Mouse (Mus musculus) spleen, adult 2 months (tissue): ENCODE results near the gene Klk10. TPM values are rescaled to one million over a fixed set of nuclear protein-coding genes. Genes with fewer than 3 reads are reported as not detected.

Experiments
- DNase-seq, 2 experiments: peaks; one replicate each; pipeline versions ENCODE4 v3.0.0 to v3.0.0-alpha.2; 2012 to 2021; ENCODE audit warnings: low spot score in 2 of 2, low read depth in 1 of 2
- H3K27ac ChIP-seq: fragments of 200-500 bp; 2 replicates; pipeline ENCODE4 v1.5.1; 2012; ENCODE audit warnings: low read length, inconsistent platforms; ENCODE audit not compliant: insufficient read depth
- H3K27me3 ChIP-seq: fragments of 200-500 bp; 2 replicates; pipeline ENCODE4 v1.6.1; 2012; ENCODE audit warnings: mild to moderate bottlenecking, moderate library complexity, low read length, inconsistent platforms; ENCODE audit not compliant: control insufficient read depth, insufficient read depth
- H3K36me3 ChIP-seq: fragments of 200-500 bp; 2 replicates; pipeline ENCODE4 v1.6.1; 2012; ENCODE audit warnings: mild to moderate bottlenecking, low read length, inconsistent platforms; ENCODE audit not compliant: control insufficient read depth, insufficient read depth
- H3K4me1 ChIP-seq: fragments of 200-500 bp; 2 replicates; pipeline ENCODE4 v1.6.1; 2011; ENCODE audit warnings: inconsistent platforms; ENCODE audit not compliant: control insufficient read depth, insufficient read depth, insufficient read length
- H3K4me3 ChIP-seq: fragments of 200-500 bp; 2 replicates; pipeline ENCODE4 v1.5.1; 2011; ENCODE audit warnings: mild to moderate bottlenecking, inconsistent platforms; ENCODE audit not compliant: insufficient read depth, insufficient read length; ENCODE audit errors: extremely low read depth
- CTCF ChIP-seq: fragments of 200-500 bp; IDR thresholded peaks from 2 replicates; pipeline ENCODE4 v1.5.1; 2011; ENCODE audit warnings: mild to moderate bottlenecking, inconsistent platforms; ENCODE audit not compliant: insufficient read depth, insufficient read length, insufficient replicate concordance; ENCODE audit errors: extremely low read depth
- POLR2A ChIP-seq: fragments of 200-500 bp; IDR thresholded peaks from 2 replicates; pipeline ENCODE4 v1.6.1; 2011; ENCODE audit warnings: low read depth, low read length, inconsistent platforms
- WGBS: fragments of 180-500 bp; shearing (Covaris S2); methylation state at CpG from one replicate; pipeline ENCODE4 v1.1.7; 2018; 5-methylcytosine and 5-hydroxymethylcytosine counted together
- polyA plus RNA-seq: library from polyadenylated mRNA; depleted of rRNA; stranded (reverse); fragments of >200 nt; gene quantifications from 2 replicates; pipeline ENCODE4 v1.2.3, GENCODE M21; 2012; rRNA removed

Klk10 gene
- polyA plus RNA-seq, result 0.16 TPM in 1 of 2 replicates, not detected in the other

DNA sequence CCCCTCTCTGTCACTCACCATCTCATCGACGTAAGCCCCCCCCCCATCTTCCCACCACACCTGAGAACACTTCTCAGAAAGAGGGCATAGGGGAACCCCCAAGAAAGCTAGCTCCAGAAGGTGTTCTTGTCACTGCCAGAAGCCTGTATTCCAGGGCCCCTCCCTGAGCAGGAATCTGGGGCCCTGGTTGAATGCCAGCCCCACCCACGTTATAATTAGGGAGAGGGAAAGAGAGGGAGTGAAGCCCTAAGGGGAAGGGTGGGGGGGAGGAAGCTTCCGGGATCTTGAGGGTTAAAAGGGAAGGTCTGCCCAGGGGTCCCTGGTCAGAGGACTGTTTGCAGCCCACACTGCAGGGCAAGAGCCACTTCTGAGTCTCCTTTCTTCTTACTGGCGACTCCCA lies at the start of gene Klk10:
Klk10 (plus strand) TSS at position 290 of the 400 bp plus-strand sequence.
- Histone ChIP-seq H3K27me3 (no peaks in the 10 kb centered on the region), H3K36me3 (no peaks in the 10 kb centered on the region), H3K4me3 (no peak within 1 kb of the TSS), H3K27ac (no peak within 1 kb of the TSS), H3K4me1 (peaks cover 2% of the 10 kb centered on the region)
- TF ChIP-seq CTCF (no peak), POLR2A (no peak)
- 44% methylated on average over 5 of the region's 5 CpGs for WGBS
- DNase-seq, result no peak

DNA sequence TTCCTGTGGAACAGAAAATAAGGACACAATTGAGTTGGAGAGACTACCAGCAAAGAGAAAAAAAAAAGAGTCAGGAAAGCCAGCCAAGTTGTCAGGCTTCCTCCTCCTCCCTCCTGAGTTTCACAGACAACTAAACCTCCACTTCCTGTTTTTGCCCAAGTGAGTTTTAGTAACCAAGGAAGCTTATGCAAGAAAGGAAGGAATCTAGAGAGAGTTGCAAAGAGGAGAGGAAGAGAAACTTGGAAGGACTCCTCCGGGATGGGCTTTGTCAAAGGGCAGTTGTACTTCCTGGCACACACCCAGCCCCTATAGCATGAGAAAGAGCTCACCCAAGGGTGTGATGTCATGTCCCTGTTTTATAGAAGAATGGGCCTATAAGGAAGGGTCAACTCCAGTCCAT lies 33.0 kb upstream of the Klk10 start:
- DNase-seq, result no peak
- H3K36me3 ChIP-seq, result no peaks in the 10 kb centered on the region
- H3K27me3 ChIP-seq, result no peaks in the 10 kb centered on the region
- no peak overlapping the region for H3K27ac ChIP-seq
- WGBS, result 8% methylated on average over 1 of the region's 1 CpGs
- no peaks in the 10 kb centered on the region for H3K4me1 ChIP-seq
- H3K4me3 ChIP-seq, result no peak overlapping the region
- TF ChIP-seq CTCF (no peak), POLR2A (no peak)

DNA sequence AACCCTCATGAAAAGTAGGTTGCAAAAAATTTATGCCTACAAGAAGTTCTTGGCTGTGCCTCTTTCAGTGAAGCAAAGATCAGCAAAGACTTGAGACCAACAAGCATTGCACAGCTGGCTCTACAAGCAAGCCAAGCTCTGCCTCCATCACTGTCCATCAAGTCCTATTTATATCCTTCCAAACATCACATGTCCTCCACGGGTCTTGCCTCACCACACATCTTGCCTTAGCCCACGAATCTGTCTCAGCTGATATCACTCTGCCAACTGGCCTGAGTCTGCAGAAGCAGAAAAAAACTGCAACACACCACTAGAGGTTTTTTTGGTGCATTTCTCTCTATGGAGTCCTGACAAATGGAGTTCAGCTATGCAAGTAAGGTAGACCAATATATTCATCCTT lies 28.0 kb upstream of the Klk10 start:
- TF ChIP-seq POLR2A (no peak), CTCF (no peak)
- Histone ChIP-seq H3K4me1 (no peaks in the 10 kb centered on the region), H3K27ac (no peak overlapping the region), H3K36me3 (no peaks in the 10 kb centered on the region), H3K4me3 (no peak overlapping the region), H3K27me3 (no peaks in the 10 kb centered on the region)
- WGBS, result 47% methylated on average over 2 of the region's 2 CpGs
- no peak for DNase-seq

DNA sequence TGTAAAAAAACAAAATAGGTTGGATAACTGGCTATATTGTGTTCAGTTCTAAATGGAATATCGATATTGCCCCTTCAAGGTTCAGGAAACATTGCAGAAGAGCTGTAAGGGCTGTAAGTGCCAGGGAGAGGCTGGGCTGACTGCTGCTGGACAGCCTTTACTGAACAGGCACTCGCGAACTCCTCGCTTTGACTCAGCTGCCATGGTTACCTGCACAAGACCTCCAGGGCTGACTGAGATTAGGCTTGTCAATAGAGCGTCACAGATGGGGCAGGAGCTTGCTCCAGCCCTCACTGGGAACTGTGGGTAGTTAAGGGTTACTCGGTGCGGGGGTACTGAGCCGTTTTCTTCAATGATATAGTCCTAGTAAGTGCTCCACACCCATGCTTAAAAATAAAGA lies 14.4 kb upstream of the Klk10 start:
- 72% methylated on average over 8 of the region's 8 CpGs for WGBS
- no peak for DNase-seq
- no peak for TF ChIP-seq POLR2A
- TF ChIP-seq CTCF, result no peak
- no peak overlapping the region for H3K27ac ChIP-seq
- no peaks in the 10 kb centered on the region for H3K27me3 ChIP-seq
- H3K4me1 ChIP-seq, result no peaks in the 10 kb centered on the region
- H3K36me3 ChIP-seq, result no peaks in the 10 kb centered on the region
- H3K4me3 ChIP-seq, result no peak overlapping the region

DNA sequence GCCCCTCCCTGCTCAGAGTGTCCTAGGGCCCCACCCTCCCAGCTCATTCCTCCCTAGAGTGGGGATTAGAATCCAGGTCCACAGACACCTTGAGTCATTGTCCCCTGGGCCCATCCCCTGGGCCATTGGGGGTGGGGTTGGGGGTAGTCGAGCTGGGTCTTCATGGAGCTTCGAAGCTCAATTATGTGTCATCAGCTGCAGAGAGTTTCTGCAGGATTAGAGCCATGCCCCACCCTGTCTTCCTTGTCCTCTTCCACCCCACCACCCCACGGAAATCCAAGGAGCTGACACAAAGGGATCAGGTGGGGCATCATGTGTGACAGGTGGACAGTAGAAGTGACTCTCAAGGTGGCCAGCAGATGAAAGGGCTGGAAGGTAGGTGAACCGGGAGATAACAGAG lies 12.2 kb upstream of the Klk10 start, which contains the start of gene Klk12:
Klk12 (plus strand) TSS at position 301 of the 400 bp plus-strand sequence.
- H3K36me3 ChIP-seq, result no peaks in the 10 kb centered on the region
- H3K4me1 ChIP-seq, result no peaks in the 10 kb centered on the region
- H3K27ac ChIP-seq, result no peak within 1 kb of the TSS
- no peaks in the 10 kb centered on the region for H3K27me3 ChIP-seq
- WGBS, result 80% methylated on average over 4 of the region's 4 CpGs
- no peak within 1 kb of the TSS for H3K4me3 ChIP-seq
- no peak for TF ChIP-seq POLR2A
- no peak for TF ChIP-seq CTCF
- no peak for DNase-seq

- TF ChIP-seq CTCF (no peak), POLR2A (no peak)
- Histone ChIP-seq H3K36me3 (no peaks in the 10 kb centered on the region), H3K4me1 (no peaks in the 10 kb centered on the region), H3K4me3 (no peak overlapping the region), H3K27me3 (no peaks in the 10 kb centered on the region), H3K27ac (no peak overlapping the region)
- WGBS, result 85% methylated on average over 8 of the region's 8 CpGs
- DNase-seq, result no peak
Observed at GRCm38 (mm10) chr7:43769636-43770035, 11.2 kb upstream of the Klk10 start.

- Histone ChIP-seq H3K4me3 (no peak overlapping the region), H3K27me3 (no peaks in the 10 kb centered on the region), H3K27ac (no peak overlapping the region), H3K36me3 (no peaks in the 10 kb centered on the region), H3K4me1 (no peaks in the 10 kb centered on the region)
- WGBS, result 89% methylated on average over 10 of the region's 10 CpGs
- TF ChIP-seq CTCF, result no peak
- TF ChIP-seq POLR2A, result no peak
- no peak for DNase-seq
Observed at GRCm38 (mm10) chr7:43770701-43771100, 10.1 kb upstream of the Klk10 start.
